ENCODE assay signal across 7 mouse cellular contexts in genomic region chr7:19130657-19131056, GRCm38 (mm10). TPM values are rescaled to one million over a fixed set of nuclear protein-coding genes. Genes with fewer than 3 reads are reported as not detected.
A peak's percentile ranks its signal among the peaks of the same experiment; 100 is the strongest.
DNase-seq lines count a peak whose midpoint lies in the region; ATAC-seq and TF ChIP-seq lines count a peak whose summit lies in the region.

No protein-coding gene starts in this region.

- H3K4me1 ChIP-seq in lung, postnatal 0 days (ENCODE audit: insufficient read depth, low read depth, low read length) = peaks cover 5% of the 10 kb centered on the region; the same call in 1 of the 2 replicates
- peaks cover 13% of the 10 kb centered on the region for H3K4me1 ChIP-seq in embryonic facial prominence, embryonic 13.5 days
- H3K4me1 ChIP-seq in intestine, embryonic 15.5 days (replicated peaks) = peaks cover 12% of the 10 kb centered on the region; the same call in 1 of the 2 replicates
- H3K4me1 ChIP-seq in neural tube, embryonic 12.5 days = peaks cover 14% of the 10 kb centered on the region

- no peaks in the 10 kb centered on the region for H3K36me3 ChIP-seq in lung, postnatal 0 days (ENCODE audit: insufficient read depth, low read length)
- peaks cover 39% of the 10 kb centered on the region for H3K36me3 ChIP-seq in embryonic facial prominence, embryonic 13.5 days
- peaks cover 7% of the 10 kb centered on the region; the same call in 1 of the 2 replicates for H3K36me3 ChIP-seq in intestine, embryonic 15.5 days
- H3K36me3 ChIP-seq in neural tube, embryonic 12.5 days = peaks cover 17% of the 10 kb centered on the region

- TF ChIP-seq CTCF in lung, postnatal 0 days (IDR thresholded peaks at IDR 0.05) = peak; percentile 49

- peak overlapping the region; percentile 23; the same call in 1 of the 2 replicates for H3K4me3 ChIP-seq in lung, postnatal 0 days (ENCODE audit: low read depth, low read length)
- peak overlapping the region; percentile 51 for H3K4me3 ChIP-seq in embryonic facial prominence, embryonic 13.5 days
- H3K4me3 ChIP-seq in intestine, embryonic 15.5 days (replicated peaks) = no peak overlapping the region
- H3K4me3 ChIP-seq in neural tube, embryonic 12.5 days = peak overlapping the region; percentile 35; the same call in 1 of the 2 replicates

- no peaks in the 10 kb centered on the region for H3K9me3 ChIP-seq in lung, postnatal 0 days (ENCODE audit: low read length)
- H3K9me3 ChIP-seq in embryonic facial prominence, embryonic 13.5 days = no peaks in the 10 kb centered on the region
- H3K9me3 ChIP-seq in intestine, embryonic 15.5 days = no peaks in the 10 kb centered on the region
- no peaks in the 10 kb centered on the region for H3K9me3 ChIP-seq in neural tube, embryonic 12.5 days

- no peaks in the 10 kb centered on the region for H3K27me3 ChIP-seq in lung, postnatal 0 days (replicated peaks; ENCODE audit: insufficient read depth, low read length)
- no peaks in the 10 kb centered on the region for H3K27me3 ChIP-seq in embryonic facial prominence, embryonic 13.5 days
- H3K27me3 ChIP-seq in intestine, embryonic 15.5 days (replicated peaks) = no peaks in the 10 kb centered on the region
- no peaks in the 10 kb centered on the region for H3K27me3 ChIP-seq in neural tube, embryonic 12.5 days (replicated peaks)

- H3K9ac ChIP-seq in lung, postnatal 0 days (replicated peaks; ENCODE audit: low read depth) = no peak overlapping the region
- H3K9ac ChIP-seq in embryonic facial prominence, embryonic 13.5 days = peak overlapping the region; percentile 54
- 0 out of 2 replicates have a peak overlapping the region, but pooled peaks have one; percentile 14 for H3K9ac ChIP-seq in intestine, embryonic 15.5 days
- peak overlapping the region; percentile 56; the same call in 1 of the 2 replicates for H3K9ac ChIP-seq in neural tube, embryonic 12.5 days

- 23% methylated on average over 4 of the region's 4 CpGs for whole genome bisulfite sequencing in lung, postnatal 0 days
- WGBS in embryonic facial prominence, embryonic 13.5 days = 26% methylated on average over 4 of the region's 4 CpGs
- WGBS in intestine, embryonic 15.5 days = 27% methylated on average over 4 of the region's 4 CpGs
- WGBS in neural tube, embryonic 12.5 days = 36% methylated on average over 4 of the region's 4 CpGs

- TF ChIP-seq EP300 in lung, postnatal 0 days (IDR thresholded peaks at IDR 0.05) = no peak

- no peak for DNase-seq in lung, postnatal 0 days (ENCODE audit: low spot score)
- no peak for DNase-seq in lung, postnatal 14 days
- no peak for DNase-seq in frontal cortex, postnatal 36 days (ENCODE audit: low spot score in 2 of 2)
- DNase-seq in spleen, postnatal 14 days (ENCODE audit: low spot score in 2 of 2) = no peak

- H3K27ac ChIP-seq in lung, postnatal 0 days (ENCODE audit: low read length) = peak overlapping the region; percentile 74
- peak overlapping the region; percentile 80 for H3K27ac ChIP-seq in embryonic facial prominence, embryonic 13.5 days
- H3K27ac ChIP-seq in intestine, embryonic 15.5 days = peak overlapping the region; percentile 74; the same call in 1 of the 2 replicates
- peak overlapping the region; percentile 84 for H3K27ac ChIP-seq in neural tube, embryonic 12.5 days

- ATAC-seq in lung, postnatal 0 days = no peak
- ATAC-seq in embryonic facial prominence, embryonic 13.5 days (ENCODE audit: insufficient number of reproducible peaks, insufficient read depth, low FRiP score, low TSS enrichment, low read depth) = no peak
- ATAC-seq in intestine, embryonic 15.5 days = 0 out of 2 replicates have a peak, but pooled peaks have one; percentile 3
- ATAC-seq in neural tube, embryonic 12.5 days (ENCODE audit: low FRiP score, low read depth) = no peak

- H3K4me2 ChIP-seq in lung, postnatal 0 days (replicated peaks; ENCODE audit: low read depth, low read length) = peak overlapping the region; percentile 67
- H3K4me2 ChIP-seq in embryonic facial prominence, embryonic 13.5 days = peak overlapping the region; percentile 66
- peak overlapping the region; percentile 83 for H3K4me2 ChIP-seq in intestine, embryonic 15.5 days (replicated peaks)
- H3K4me2 ChIP-seq in neural tube, embryonic 12.5 days (replicated peaks) = peak overlapping the region; percentile 65

RNA-seq across cellular contexts. Expression of gene Fbxo46, which starts 11.0 kb away (rescaled TPM):
- 9.9 and 10.1 TPM in 2 replicates for polyA plus RNA-seq in lung, postnatal 0 days (2015; fragmentation: Nextera tagmentation; extraction: Ambion mirVana)
- 15.3 and 16.6 TPM in 2 replicates for polyA plus RNA-seq in embryonic facial prominence, embryonic 13.5 days (2015; fragmentation: Nextera tagmentation; extraction: Ambion mirVana)
- 10.5 and 12.8 TPM in 2 replicates for polyA plus RNA-seq in intestine, embryonic 15.5 days (2015; fragmentation: Nextera tagmentation; extraction: Ambion mirVana)
- polyA plus RNA-seq in neural tube, embryonic 12.5 days (2016; fragmentation: Nextera tagmentation; extraction: Ambion mirVana) = 18.3 and 19.9 TPM in 2 replicates

RNA-seq across cellular contexts. Expression of gene Gm4969, which starts 12.5 kb away (rescaled TPM):
- polyA plus RNA-seq in lung, postnatal 0 days (2015; fragmentation: Nextera tagmentation; extraction: Ambion mirVana) = 0.20 and 0.23 TPM in 2 replicates
- polyA plus RNA-seq in embryonic facial prominence, embryonic 13.5 days (2015; fragmentation: Nextera tagmentation; extraction: Ambion mirVana) = 3.5 and 4.4 TPM in 2 replicates
- polyA plus RNA-seq in intestine, embryonic 15.5 days (2015; fragmentation: Nextera tagmentation; extraction: Ambion mirVana) = 1.8 and 2.3 TPM in 2 replicates
- polyA plus RNA-seq in neural tube, embryonic 12.5 days (2016; fragmentation: Nextera tagmentation; extraction: Ambion mirVana) = 1.0 and 1.1 TPM in 2 replicates

RNA-seq across cellular contexts. Expression of gene Qpctl, which starts 18.4 kb away (rescaled TPM):
- 14.1 and 14.5 TPM in 2 replicates for polyA plus RNA-seq in lung, postnatal 0 days (2015; fragmentation: Nextera tagmentation; extraction: Ambion mirVana)
- polyA plus RNA-seq in embryonic facial prominence, embryonic 13.5 days (2015; fragmentation: Nextera tagmentation; extraction: Ambion mirVana) = 15.2 and 16.2 TPM in 2 replicates
- 9.2 and 11.5 TPM in 2 replicates for polyA plus RNA-seq in intestine, embryonic 15.5 days (2015; fragmentation: Nextera tagmentation; extraction: Ambion mirVana)
- polyA plus RNA-seq in neural tube, embryonic 12.5 days (2016; fragmentation: Nextera tagmentation; extraction: Ambion mirVana) = 19.5 and 20.9 TPM in 2 replicates

RNA-seq across cellular contexts. Expression of gene Snrpd2, which starts 18.9 kb away (rescaled TPM):
- polyA plus RNA-seq in lung, postnatal 0 days (2015; fragmentation: Nextera tagmentation; extraction: Ambion mirVana) = 63.2 and 65.2 TPM in 2 replicates
- polyA plus RNA-seq in embryonic facial prominence, embryonic 13.5 days (2015; fragmentation: Nextera tagmentation; extraction: Ambion mirVana) = 137 and 167 TPM in 2 replicates
- polyA plus RNA-seq in intestine, embryonic 15.5 days (2015; fragmentation: Nextera tagmentation; extraction: Ambion mirVana) = 138 TPM in 2 replicates
- polyA plus RNA-seq in neural tube, embryonic 12.5 days (2016; fragmentation: Nextera tagmentation; extraction: Ambion mirVana) = 124 and 133 TPM in 2 replicates

RNA-seq across cellular contexts. Expression of gene Gipr, which starts 35.3 kb away (rescaled TPM):
- 0.80 and 1.0 TPM in 2 replicates for polyA plus RNA-seq in lung, postnatal 0 days (2015; fragmentation: Nextera tagmentation; extraction: Ambion mirVana)
- 0.37 and 0.56 TPM in 2 replicates for polyA plus RNA-seq in embryonic facial prominence, embryonic 13.5 days (2015; fragmentation: Nextera tagmentation; extraction: Ambion mirVana)
- 2.5 and 2.8 TPM in 2 replicates for polyA plus RNA-seq in intestine, embryonic 15.5 days (2015; fragmentation: Nextera tagmentation; extraction: Ambion mirVana)
- polyA plus RNA-seq in neural tube, embryonic 12.5 days (2016; fragmentation: Nextera tagmentation; extraction: Ambion mirVana) = 1.1 and 1.8 TPM in 2 replicates
